Mouse (Mus musculus) right cerebral cortex, postnatal 14 days (tissue): ENCODE results near the gene Cldn13.

ENCODE experiments used
- DNase-seq: peaks from one replicate; pipeline ENCODE4 v3.0.0; 2022

Gene Cldn13

DNA sequence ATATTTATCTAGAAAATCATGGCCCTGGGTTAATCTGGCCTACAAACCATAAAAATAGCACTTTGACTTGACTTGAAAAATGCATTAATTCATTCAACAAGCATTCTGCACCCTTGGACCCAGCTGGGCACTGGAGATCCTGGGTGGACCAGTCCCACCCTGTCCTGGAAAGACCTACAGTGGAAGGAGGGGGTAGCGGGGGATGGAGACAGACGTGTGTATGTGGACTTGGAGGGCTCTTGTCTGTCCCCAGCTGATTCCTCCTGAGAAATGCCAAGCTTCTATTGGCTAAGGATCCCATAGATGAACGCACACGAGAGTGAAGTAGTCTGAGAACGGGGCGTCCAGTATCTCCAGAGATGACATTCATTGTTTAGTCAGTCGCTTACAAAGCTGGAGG, 26.8 kb downstream of the Cldn13 start:
- no peak for DNase-seq

DNA sequence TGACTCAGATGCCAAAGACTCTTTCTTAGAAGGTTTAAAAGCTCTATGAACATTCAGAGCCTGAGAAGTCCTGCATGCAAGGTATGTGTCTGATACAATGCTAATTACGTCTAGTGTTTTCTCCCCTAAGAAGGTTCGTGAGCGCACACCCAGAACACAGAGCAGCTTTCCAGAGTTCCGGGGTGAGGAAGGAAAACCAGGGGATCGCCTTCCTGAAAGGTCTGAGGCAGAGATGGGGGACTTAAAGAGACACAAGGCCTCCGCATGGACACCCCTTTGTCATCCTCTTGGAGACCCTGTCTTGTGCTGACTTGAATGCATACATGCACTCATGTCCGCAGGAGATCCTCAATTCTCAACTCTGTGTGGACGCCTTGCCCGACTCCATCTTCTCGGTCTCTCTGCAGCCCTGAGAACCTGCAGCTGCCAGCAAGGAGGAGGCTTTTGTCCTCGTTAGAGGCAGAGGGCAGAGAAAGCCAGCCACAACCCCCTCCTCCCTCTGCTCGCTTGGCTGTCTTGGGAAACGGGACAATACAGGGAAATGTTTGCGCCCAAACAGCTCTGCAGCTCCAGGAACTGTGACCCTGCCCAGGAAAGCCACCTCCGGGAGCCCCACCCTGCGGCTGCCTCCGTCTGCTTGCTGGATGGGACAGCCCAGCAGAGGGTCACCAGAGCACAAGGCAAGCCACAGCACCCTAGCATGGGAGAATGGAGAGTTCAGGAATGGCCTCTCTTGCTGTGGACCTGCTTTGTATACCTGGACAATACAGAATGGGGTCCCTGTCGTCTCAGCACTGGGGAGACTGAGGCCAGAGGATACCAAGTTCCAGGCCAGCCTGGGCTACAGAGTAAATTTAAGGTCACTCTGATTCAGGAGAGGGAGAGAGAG, 27.6 kb downstream of the Cldn13 start:
- DNase-seq, result no peak

DNA sequence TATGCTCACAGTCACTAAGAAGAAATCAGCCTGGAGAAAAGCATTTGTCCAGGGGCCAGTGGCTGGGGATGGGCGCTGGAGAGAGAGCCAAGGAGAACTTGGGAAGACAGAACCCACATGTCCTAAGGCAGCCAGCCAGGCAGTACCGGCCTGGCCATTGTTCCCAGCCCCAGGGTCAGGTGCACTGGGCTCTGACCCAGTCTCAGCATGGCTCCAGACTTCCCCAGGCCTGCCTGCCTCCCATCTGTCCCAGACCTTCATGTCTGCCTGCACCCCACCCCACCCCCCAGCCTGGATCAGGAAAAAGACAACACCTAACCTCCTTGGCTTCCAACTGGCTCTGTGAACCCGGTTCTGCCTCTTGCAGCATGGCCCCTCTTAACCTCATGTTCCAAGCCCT, 32.2 kb downstream of the Cldn13 start:
- DNase-seq, result no peak

- DNase-seq, result no peak
Measured at GRCm38 (mm10) chr5:134876801-134877200, 38.5 kb downstream of the Cldn13 start.

GRCm38 (mm10) chr5:134875245-134875644, 40.1 kb downstream of the Cldn13 start:
- DNase-seq, result no peak

GRCm38 (mm10) chr5:134873956-134874879, 41.1 kb downstream of the Cldn13 start:
- peak; percentile 21 for DNase-seq

- DNase-seq, result no peak
Measured at GRCm38 (mm10) chr5:134873034-134873433, 42.3 kb downstream of the Cldn13 start.

GRCm38 (mm10) chr5:134872597-134872996, 42.7 kb downstream of the Cldn13 start:
- DNase-seq, result no peak

DNA sequence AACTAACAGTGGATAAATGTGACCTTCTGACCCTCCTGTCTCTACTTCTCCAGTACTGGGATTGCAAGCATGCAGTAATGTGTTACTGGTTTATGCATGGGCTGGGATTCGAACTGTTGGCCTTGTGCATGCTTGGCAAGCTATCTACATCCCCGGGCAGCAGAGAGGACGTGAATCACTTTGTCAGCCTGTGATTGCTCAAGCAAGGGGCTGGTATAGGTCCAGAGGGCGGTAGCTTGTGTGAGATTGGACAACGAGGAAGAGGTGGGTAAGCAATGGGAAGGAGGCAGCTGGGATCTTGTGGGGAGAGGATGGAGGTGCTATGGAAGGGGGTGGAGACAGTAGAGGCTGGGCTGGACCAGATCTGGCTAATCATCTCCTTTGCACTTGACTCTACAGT, 46.8 kb downstream of the Cldn13 start:
- DNase-seq, result no peak

DNA sequence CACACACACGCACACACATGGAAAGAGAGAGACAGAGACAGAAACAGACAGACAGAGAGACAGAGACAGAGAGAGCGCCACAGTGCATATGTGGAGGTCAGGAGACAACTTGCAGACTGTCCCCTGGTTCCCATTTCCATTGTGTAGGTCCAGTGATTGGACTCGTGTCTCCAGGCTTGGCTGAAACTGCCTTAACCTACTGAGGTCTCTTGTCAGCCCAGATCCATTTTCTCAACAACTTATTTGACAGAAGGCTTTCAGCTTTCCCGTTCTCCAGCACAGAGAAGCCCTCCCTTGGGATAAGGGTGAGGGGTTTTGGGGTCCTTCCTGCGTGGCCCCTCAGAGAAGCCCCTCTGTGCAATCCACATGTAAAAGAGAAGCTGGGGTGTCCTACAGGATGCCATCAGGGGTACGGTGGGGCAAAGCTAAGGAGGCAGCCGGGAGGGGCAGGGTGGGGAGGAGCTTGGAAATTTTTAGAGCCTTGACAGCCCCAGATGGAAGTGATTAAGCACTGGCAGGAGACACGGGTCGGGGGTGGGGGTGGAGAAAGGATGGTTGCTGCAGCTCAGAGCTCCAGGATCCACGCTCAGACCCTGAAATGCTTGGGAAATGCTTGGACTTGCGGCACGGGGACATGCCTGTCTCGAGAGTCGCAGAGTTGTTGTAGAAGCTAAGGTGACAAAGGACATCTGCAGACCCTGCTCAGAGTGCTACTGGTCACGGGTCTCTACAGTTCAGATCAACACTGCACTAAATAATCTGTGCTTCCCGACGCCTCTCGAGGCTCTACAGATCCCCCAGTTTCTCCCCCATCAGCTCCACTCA, 47.8 kb downstream of the Cldn13 start:
- DNase-seq, result no peak

DNA sequence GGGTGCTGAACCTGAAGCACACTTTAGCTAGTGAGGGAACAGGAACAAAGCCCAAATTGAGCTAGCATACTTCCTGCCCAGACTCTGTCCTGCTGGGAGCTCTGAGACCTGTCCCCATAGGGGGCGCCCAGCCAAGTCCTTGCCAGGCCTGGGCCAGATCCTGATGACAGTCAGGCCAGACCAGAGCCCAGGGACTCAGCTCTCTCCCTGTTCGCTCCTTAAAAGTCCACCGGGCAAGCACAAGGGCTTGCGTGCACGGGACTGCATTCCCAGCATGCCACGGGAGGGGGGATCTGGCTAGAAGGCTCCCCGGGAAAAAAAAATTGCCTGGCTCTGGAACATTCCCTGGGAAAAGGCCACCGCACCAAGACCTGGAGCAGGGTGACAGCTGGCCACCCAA, 50.2 kb downstream of the Cldn13 start:
- peak; percentile 28 for DNase-seq
